Mouse (Mus musculus): ENCODE measurements at regions not wholly inside any gene's neighbourhood (a gene's known extent, or its start where the extent isn't known, plus 50 kb on each side); places are given as distances from the start of the nearest gene placed in this dataset.

- ATAC-seq (replicated peaks; ENCODE audit: insufficient number of reproducible peaks, insufficient read depth, low FRiP score, low read depth) = no peak
- Histone ChIP-seq H3K27me3 (no peaks in the 10 kb centered on the region), H3K4me2 (no peak overlapping the region), H3K9ac (no peak overlapping the region), H3K9me3 (replicated peaks) (no peaks in the 10 kb centered on the region), H3K4me1 (replicated peaks) (no peaks in the 10 kb centered on the region), H3K4me3 (no peak overlapping the region), H3K36me3 (no peaks in the 10 kb centered on the region), H3K27ac (no peak overlapping the region)
- WGBS = 78% methylated on average over 14 of the region's 14 CpGs
Observed at GRCm38 (mm10) chr9:13905086-13905669, 77.7 kb downstream of the Fam76b start.

- Histone ChIP-seq H3K4me1 (replicated peaks) (no peaks in the 10 kb centered on the region), H3K9ac (no peak overlapping the region), H3K4me3 (no peak overlapping the region), H3K27ac (no peak overlapping the region), H3K36me3 (no peaks in the 10 kb centered on the region), H3K27me3 (no peaks in the 10 kb centered on the region), H3K4me2 (no peak overlapping the region), H3K9me3 (replicated peaks) (no peaks in the 10 kb centered on the region)
- WGBS = 83% methylated on average over 6 of the region's 6 CpGs
- ATAC-seq (replicated peaks; ENCODE audit: insufficient number of reproducible peaks, insufficient read depth, low FRiP score, low read depth) = no peak
Observed at GRCm38 (mm10) chr9:13906736-13907135, 79.2 kb downstream of the Fam76b start.

GRCm38 (mm10) chr9:13909604-13910003, 82.1 kb downstream of the Fam76b start:
- Histone ChIP-seq H3K4me3 (no peak overlapping the region), H3K4me2 (no peak overlapping the region), H3K4me1 (replicated peaks) (no peaks in the 10 kb centered on the region), H3K27me3 (no peaks in the 10 kb centered on the region), H3K9ac (no peak overlapping the region), H3K9me3 (replicated peaks) (no peaks in the 10 kb centered on the region), H3K36me3 (no peaks in the 10 kb centered on the region), H3K27ac (no peak overlapping the region)
- 77% methylated on average over 3 of the region's 3 CpGs for WGBS
- no peak for ATAC-seq (replicated peaks; ENCODE audit: insufficient number of reproducible peaks, insufficient read depth, low FRiP score, low read depth)

- no peaks in the 10 kb centered on the region for H3K9me3 ChIP-seq (replicated peaks)
- WGBS = 65% methylated on average over 2 of the region's 2 CpGs
- H3K9ac ChIP-seq = no peak overlapping the region
Observed at GRCm38 (mm10) chr9:13910091-13910490, 82.6 kb downstream of the Fam76b start.

GRCm38 (mm10) chr9:13913459-13913858, 85.9 kb downstream of the Fam76b start:
- 81% methylated on average over 3 of the region's 3 CpGs for WGBS
- no peak overlapping the region for H3K27ac ChIP-seq
- H3K4me2 ChIP-seq = no peak overlapping the region
- H3K36me3 ChIP-seq = no peaks in the 10 kb centered on the region
- H3K4me3 ChIP-seq = no peak overlapping the region
- no peak for ATAC-seq (replicated peaks; ENCODE audit: insufficient number of reproducible peaks, insufficient read depth, low FRiP score, low read depth)
- no peaks in the 10 kb centered on the region for H3K4me1 ChIP-seq (replicated peaks)
- H3K9me3 ChIP-seq (replicated peaks) = no peaks in the 10 kb centered on the region
- no peaks in the 10 kb centered on the region for H3K27me3 ChIP-seq
- no peak overlapping the region for H3K9ac ChIP-seq

More at GRCm38 (mm10) chr9:13910091-13910490, 82.6 kb downstream of the Fam76b start:
- Histone ChIP-seq H3K27me3 (no peaks in the 10 kb centered on the region), H3K36me3 (no peaks in the 10 kb centered on the region), H3K4me3 (no peak overlapping the region), H3K27ac (no peak overlapping the region), H3K4me1 (replicated peaks) (no peaks in the 10 kb centered on the region), H3K4me2 (no peak overlapping the region)
- ATAC-seq (replicated peaks; ENCODE audit: insufficient number of reproducible peaks, insufficient read depth, low FRiP score, low read depth) = no peak

- Histone ChIP-seq H3K4me3 (no peak overlapping the region), H3K27me3 (no peaks in the 10 kb centered on the region), H3K36me3 (no peaks in the 10 kb centered on the region), H3K27ac (no peak overlapping the region), H3K4me1 (replicated peaks) (no peaks in the 10 kb centered on the region), H3K9me3 (replicated peaks) (no peaks in the 10 kb centered on the region), H3K9ac (no peak overlapping the region), H3K4me2 (no peak overlapping the region)
- no peak for ATAC-seq (replicated peaks; ENCODE audit: insufficient number of reproducible peaks, insufficient read depth, low FRiP score, low read depth)
- WGBS = 81% methylated on average over 9 of the region's 9 CpGs
Observed at GRCm38 (mm10) chr9:13914131-13914530, 86.6 kb downstream of the Fam76b start.

GRCm38 (mm10) chr9:13914847-13915246, 87.3 kb downstream of the Fam76b start:
- WGBS = 82% methylated on average over 3 of the region's 3 CpGs

GRCm38 (mm10) chr9:13916837-13917236, 89.3 kb downstream of the Fam76b start:
- ATAC-seq (replicated peaks; ENCODE audit: insufficient number of reproducible peaks, insufficient read depth, low FRiP score, low read depth) = no peak
- Histone ChIP-seq H3K4me3 (no peak overlapping the region), H3K9ac (no peak overlapping the region), H3K36me3 (no peaks in the 10 kb centered on the region), H3K9me3 (replicated peaks) (no peaks in the 10 kb centered on the region), H3K4me2 (no peak overlapping the region), H3K4me1 (replicated peaks) (no peaks in the 10 kb centered on the region), H3K27me3 (no peaks in the 10 kb centered on the region), H3K27ac (no peak overlapping the region)
- WGBS = 85% methylated on average over 7 of the region's 7 CpGs

More at GRCm38 (mm10) chr9:13914847-13915246, 87.3 kb downstream of the Fam76b start:
- no peaks in the 10 kb centered on the region for H3K27me3 ChIP-seq
- H3K9me3 ChIP-seq (replicated peaks) = no peaks in the 10 kb centered on the region
- H3K27ac ChIP-seq = no peak overlapping the region
- no peaks in the 10 kb centered on the region for H3K4me1 ChIP-seq (replicated peaks)
- no peak overlapping the region for H3K9ac ChIP-seq
- H3K4me3 ChIP-seq = no peak overlapping the region
- H3K4me2 ChIP-seq = no peak overlapping the region
- no peak for ATAC-seq (replicated peaks; ENCODE audit: insufficient number of reproducible peaks, insufficient read depth, low FRiP score, low read depth)
- H3K36me3 ChIP-seq = no peaks in the 10 kb centered on the region

GRCm38 (mm10) chr9:13918606-13919202, 91.2 kb downstream of the Fam76b start:
- no peak overlapping the region for H3K27ac ChIP-seq

GRCm38 (mm10) chr9:13919739-13920410, 92.4 kb downstream of the Fam76b start:
- Histone ChIP-seq H3K27me3 (no peaks in the 10 kb centered on the region), H3K36me3 (no peaks in the 10 kb centered on the region), H3K4me3 (no peak overlapping the region), H3K4me1 (replicated peaks) (no peaks in the 10 kb centered on the region), H3K4me2 (no peak overlapping the region), H3K27ac (no peak overlapping the region), H3K9ac (no peak overlapping the region), H3K9me3 (replicated peaks) (no peaks in the 10 kb centered on the region)
- WGBS = 67% methylated on average over 9 of the region's 9 CpGs
- no peak for ATAC-seq (replicated peaks; ENCODE audit: insufficient number of reproducible peaks, insufficient read depth, low FRiP score, low read depth)

More at GRCm38 (mm10) chr9:13918606-13919202, 91.2 kb downstream of the Fam76b start:
- H3K9ac ChIP-seq = no peak overlapping the region
- 64% methylated on average over 7 of the region's 7 CpGs for WGBS
- no peak for ATAC-seq (replicated peaks; ENCODE audit: insufficient number of reproducible peaks, insufficient read depth, low FRiP score, low read depth)
- no peaks in the 10 kb centered on the region for H3K4me1 ChIP-seq (replicated peaks)
- H3K9me3 ChIP-seq (replicated peaks) = no peaks in the 10 kb centered on the region
- H3K4me2 ChIP-seq = no peak overlapping the region
- no peaks in the 10 kb centered on the region for H3K27me3 ChIP-seq
- no peaks in the 10 kb centered on the region for H3K36me3 ChIP-seq
- H3K4me3 ChIP-seq = no peak overlapping the region

- Histone ChIP-seq H3K9me3 (replicated peaks) (no peaks in the 10 kb centered on the region), H3K9ac (no peak overlapping the region), H3K4me2 (no peak overlapping the region), H3K27me3 (no peaks in the 10 kb centered on the region), H3K27ac (no peak overlapping the region), H3K4me1 (replicated peaks) (no peaks in the 10 kb centered on the region), H3K36me3 (no peaks in the 10 kb centered on the region), H3K4me3 (no peak overlapping the region)
- 70% methylated on average over 1 of the region's 1 CpGs for WGBS
- ATAC-seq (replicated peaks; ENCODE audit: insufficient number of reproducible peaks, insufficient read depth, low FRiP score, low read depth) = no peak
Observed at GRCm38 (mm10) chr9:13920623-13921022, 93.1 kb downstream of the Fam76b start.
